Mouse (Mus musculus): Measurements from ENCODE around the gene BC029722.
"Not testable (repeated sequence)": the region's sequence is repeated elsewhere in the genome, so short reads cannot be mapped to it uniquely, and the experiment has no call there.

DNA sequence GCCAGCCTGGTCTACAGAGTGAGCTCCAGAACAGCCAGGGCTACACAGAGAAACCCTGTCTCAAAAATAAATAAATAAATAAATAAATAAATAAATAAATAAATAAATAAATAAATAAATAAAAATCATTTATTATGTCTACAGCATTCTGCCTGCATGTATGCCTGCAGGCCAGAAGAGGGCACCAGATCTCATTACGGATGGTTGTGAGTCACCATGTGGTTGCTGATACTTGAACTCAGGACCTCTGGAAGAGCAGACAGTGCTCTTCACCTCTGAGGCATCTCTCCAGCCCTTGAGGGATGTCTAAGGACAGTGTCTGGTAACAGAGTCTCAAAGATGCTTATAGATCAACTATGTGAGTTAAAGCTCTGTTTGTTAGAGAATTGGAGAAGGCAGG lies 12.9 kb upstream of the BC029722 start:
- TF ChIP-seq ZKSCAN1 (IDR thresholded peaks at IDR 0.05; ENCODE audit: borderline replicate concordance, low read depth, low read length); POLR2A (IDR thresholded peaks at IDR 0.05; ENCODE audit: low read depth, low read length); HCFC1 (IDR thresholded peaks at IDR 0.05; ENCODE audit: low read depth, low read length); MXI1 (IDR thresholded peaks at IDR 0.05; ENCODE audit: low read depth, low read length): not testable (repeated sequence)
- peak in 1 of 2 experiments; percentile 26; a peak in 1 of 4 replicates for TF ChIP-seq CTCF (conservative IDR thresholded peaks at IDR 0.05 in 1 of 2, IDR thresholded peaks at IDR 0.05 in 1 of 2; ENCODE audit: low read depth in 2 of 2, low read length in 2 of 2)

Data from CH12.LX (cell line).